Mouse (Mus musculus) adrenal gland, postnatal 36 days (tissue): ENCODE data around the gene Slco4c1. TPM values are rescaled to one million over a fixed set of nuclear protein-coding genes. Genes with fewer than 3 reads are reported as not detected.

Experiments used
- DNase-seq, 2 experiments: peaks; one replicate each; pipeline ENCODE4 v3.0.0; 2021; ENCODE audit warnings: mixed read lengths in 1 of 2
- long read RNA-seq, 2 experiments: library from polyadenylated mRNA; stranded (forward); transcript quantifications; one replicate each; pipeline ENCODE4 v2.0.0; 2021; ENCODE audit warnings: borderline sequencing depth in 2 of 2
- total RNA-seq, 2 experiments: library from RNA; stranded (reverse); gene quantifications; 2 replicates each; pipeline ENCODE4 v1.2.3; 2021

Gene Slco4c1
- not detected for total RNA-seq
- long read RNA-seq, experiment 1, result 0 reads
- long read RNA-seq, experiment 2, result 0 reads

GRCm38 (mm10) chr1:96871528-96872360 is at the start of gene Slco4c1:
Gene Slco4c1 (minus strand): TSS chr1:96872171.
- DNase-seq, result peak; percentile 20 to 25

- no peak for DNase-seq
Measured at GRCm38 (mm10) chr1:96917333-96917732, 45.4 kb upstream of the Slco4c1 start.

- DNase-seq, result no peak
Measured at GRCm38 (mm10) chr1:96883788-96884187, 11.8 kb upstream of the Slco4c1 start.

- no peak for DNase-seq
Measured at GRCm38 (mm10) chr1:96878572-96878971, 6.6 kb upstream of the Slco4c1 start.

- no peak for DNase-seq
Measured at GRCm38 (mm10) chr1:96876076-96876475, 4.1 kb upstream of the Slco4c1 start.

GRCm38 (mm10) chr1:96874636-96875035 is 2.7 kb upstream of the Slco4c1 start:
- no peak for DNase-seq

GRCm38 (mm10) chr1:96872361-96872693 is 356 bp upstream of the Slco4c1 start:
- no peak for DNase-seq

GRCm38 (mm10) chr1:96870764-96871307 is 1.1 kb downstream of the Slco4c1 start:
- DNase-seq, result no peak

GRCm38 (mm10) chr1:96868722-96869121 is 3.2 kb downstream of the Slco4c1 start:
- no peak for DNase-seq

- no peak for DNase-seq
Measured at GRCm38 (mm10) chr1:96866002-96866401, 6.0 kb downstream of the Slco4c1 start.

GRCm38 (mm10) chr1:96864120-96864519 is 7.9 kb downstream of the Slco4c1 start:
- DNase-seq, result no peak

- DNase-seq, result no peak
Measured at GRCm38 (mm10) chr1:96859995-96860684, 11.8 kb downstream of the Slco4c1 start.

- no peak for DNase-seq
Measured at GRCm38 (mm10) chr1:96853541-96853940, 18.4 kb downstream of the Slco4c1 start.

- DNase-seq, result no peak
Measured at GRCm38 (mm10) chr1:96849101-96849500, 22.9 kb downstream of the Slco4c1 start.

- DNase-seq, result no peak
Measured at GRCm38 (mm10) chr1:96848606-96849005, 23.4 kb downstream of the Slco4c1 start.

GRCm38 (mm10) chr1:96846727-96847126 is 25.2 kb downstream of the Slco4c1 start:
- no peak for DNase-seq

- no peak for DNase-seq
Measured at GRCm38 (mm10) chr1:96805287-96805727, 66.7 kb downstream of the Slco4c1 start.

- DNase-seq, result no peak
Measured at GRCm38 (mm10) chr1:96801595-96801994, 70.4 kb downstream of the Slco4c1 start.

- DNase-seq, result no peak
Measured at GRCm38 (mm10) chr1:96794690-96795089, 77.3 kb downstream of the Slco4c1 start.

GRCm38 (mm10) chr1:96794290-96794689 is 77.7 kb downstream of the Slco4c1 start:
- no peak for DNase-seq

- DNase-seq, result no peak
Measured at GRCm38 (mm10) chr1:96789268-96789667, 82.7 kb downstream of the Slco4c1 start.

- no peak for DNase-seq
Measured at GRCm38 (mm10) chr1:96774174-96774573, 97.8 kb downstream of the Slco4c1 start.

GRCm38 (mm10) chr1:96773712-96774111 is 98.3 kb downstream of the Slco4c1 start:
- DNase-seq, result no peak
